Mouse (Mus musculus) frontal cortex, adult 2 months (tissue): ENCODE results near the gene Raet1e. TPM values are rescaled to one million over a fixed set of nuclear protein-coding genes. Genes with fewer than 3 reads are reported as not detected.
"Not testable (repeated sequence)": the region's sequence is repeated elsewhere in the genome, so short reads cannot be mapped to it uniquely, and the experiment has no call there.

Experiments used
- DNase-seq, 2 experiments: peaks; one replicate each; pipeline ENCODE4 v3.0.0; 2022; ENCODE audit warnings: low spot score in 1 of 2; ENCODE audit errors: extremely low spot score in 1 of 2
- polyA plus RNA-seq: library from polyadenylated mRNA; depleted of rRNA; stranded (reverse); fragments of >200 nt; gene quantifications from 2 replicates; pipeline ENCODE4 v1.2.3, GENCODE M21; 2012

The Raet1e gene
- polyA plus RNA-seq, 1 experiment, result not detected

DNA sequence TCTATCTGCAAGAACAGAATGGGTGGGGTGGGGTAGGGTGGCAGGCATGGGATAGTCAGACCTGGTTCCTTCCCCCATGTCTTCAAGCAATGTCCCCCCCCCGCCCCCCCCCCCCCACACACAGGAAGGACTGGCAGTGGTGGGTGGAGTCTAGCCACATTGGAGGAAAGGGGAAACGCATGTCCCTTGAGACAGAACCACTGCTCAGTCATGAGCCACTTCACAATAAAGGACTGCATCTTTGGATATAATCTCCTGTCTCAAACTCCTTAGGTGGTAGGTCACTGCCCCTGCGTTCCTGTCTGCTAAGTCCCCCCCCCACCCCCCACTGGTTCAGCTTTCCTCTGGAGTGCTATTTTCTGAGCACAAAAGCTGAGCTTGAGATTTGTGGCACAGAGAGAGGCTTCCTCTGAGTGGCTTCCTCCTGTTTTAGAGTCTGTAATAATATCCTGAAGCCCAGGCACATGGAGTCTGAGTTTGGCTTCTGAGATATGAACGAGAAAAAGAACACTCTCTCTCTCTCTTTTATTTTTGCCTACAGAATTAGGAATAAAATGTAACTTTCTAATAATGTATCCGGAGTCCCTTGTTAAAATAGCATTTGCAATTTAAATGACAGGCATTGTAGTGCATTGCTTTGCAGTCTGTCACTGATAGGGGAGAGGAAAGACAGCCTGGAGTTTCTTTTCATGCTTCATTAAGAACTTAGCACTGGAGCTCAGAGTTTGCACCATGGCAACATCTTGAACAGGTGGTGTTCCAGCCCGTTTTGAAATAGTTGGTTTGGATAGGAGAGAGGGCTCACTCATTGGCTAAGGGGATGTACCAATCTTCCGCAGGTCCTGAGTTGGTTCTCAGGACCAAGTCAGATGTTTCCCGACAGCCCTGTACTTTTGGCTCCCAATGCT is 112.8 kb downstream of the Raet1e start:
- not testable (repeated sequence) for DNase-seq

DNA sequence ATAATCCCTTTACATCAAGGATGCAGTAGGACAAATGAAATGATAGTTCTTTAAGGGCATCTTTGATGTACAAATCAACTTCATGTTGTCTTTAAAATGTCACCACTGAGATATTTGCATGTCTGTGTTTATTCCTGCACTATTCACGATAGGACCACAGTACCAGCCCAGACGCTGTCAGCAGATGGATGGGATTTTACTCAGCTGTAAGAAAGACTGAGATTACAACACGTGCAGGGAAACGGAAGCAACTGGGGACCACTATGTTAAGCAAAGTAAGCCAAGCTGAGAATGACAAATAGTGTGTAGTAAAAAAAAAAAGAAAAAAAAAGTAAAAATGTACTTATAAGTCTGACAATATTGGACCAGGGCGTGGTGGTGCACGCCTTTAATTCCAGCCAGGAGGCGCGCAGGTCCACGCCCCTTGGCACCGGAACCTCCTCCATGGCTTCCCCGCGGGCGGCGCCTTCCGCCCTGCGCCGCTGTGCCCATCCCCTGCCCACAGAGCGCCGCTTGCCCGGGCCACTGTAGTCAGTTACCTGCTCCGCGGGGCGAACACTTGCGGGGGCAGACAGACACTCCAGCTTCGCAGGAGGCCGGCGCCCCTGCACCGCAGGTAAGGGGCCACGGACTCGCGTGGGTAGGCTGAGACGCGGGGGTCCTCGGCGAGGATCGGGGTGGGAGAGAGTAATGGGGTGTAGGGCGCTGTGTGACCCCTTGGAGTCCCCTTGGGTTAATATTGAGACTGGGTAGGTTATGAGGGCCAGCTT is 114.7 kb downstream of the Raet1e start:
- not testable (repeated sequence) for DNase-seq

DNA sequence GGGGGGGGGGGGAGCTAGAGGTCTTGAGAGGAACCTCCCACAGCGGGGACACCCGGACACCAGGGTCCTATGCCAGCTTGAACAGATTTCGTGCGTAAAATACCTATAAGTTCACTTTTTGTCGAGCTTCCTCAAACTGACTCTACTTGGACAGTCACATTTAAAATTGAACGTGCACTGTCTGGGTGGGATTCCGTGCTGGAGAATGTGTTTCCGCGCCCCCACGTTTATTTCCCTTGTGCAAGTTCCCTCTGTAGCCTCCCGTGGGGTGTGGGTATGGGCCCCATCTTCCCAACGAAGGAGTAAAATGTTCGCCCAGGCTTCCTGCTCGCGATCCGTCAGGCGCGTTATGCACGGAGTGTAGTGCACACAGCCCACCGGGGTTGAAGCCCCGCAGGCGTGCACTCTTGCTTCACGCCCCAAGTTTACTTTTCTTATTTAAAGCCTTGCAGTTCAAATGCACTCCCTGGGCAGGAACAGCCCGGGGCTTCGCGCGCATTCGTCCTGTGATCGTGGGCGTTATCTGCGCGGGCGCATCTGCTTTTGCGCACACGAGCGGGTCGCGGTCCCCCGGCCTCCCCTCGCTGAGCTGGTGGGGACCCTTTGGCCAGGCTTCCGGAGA is 115.4 kb downstream of the Raet1e start:
- DNase-seq, result no peak

DNA sequence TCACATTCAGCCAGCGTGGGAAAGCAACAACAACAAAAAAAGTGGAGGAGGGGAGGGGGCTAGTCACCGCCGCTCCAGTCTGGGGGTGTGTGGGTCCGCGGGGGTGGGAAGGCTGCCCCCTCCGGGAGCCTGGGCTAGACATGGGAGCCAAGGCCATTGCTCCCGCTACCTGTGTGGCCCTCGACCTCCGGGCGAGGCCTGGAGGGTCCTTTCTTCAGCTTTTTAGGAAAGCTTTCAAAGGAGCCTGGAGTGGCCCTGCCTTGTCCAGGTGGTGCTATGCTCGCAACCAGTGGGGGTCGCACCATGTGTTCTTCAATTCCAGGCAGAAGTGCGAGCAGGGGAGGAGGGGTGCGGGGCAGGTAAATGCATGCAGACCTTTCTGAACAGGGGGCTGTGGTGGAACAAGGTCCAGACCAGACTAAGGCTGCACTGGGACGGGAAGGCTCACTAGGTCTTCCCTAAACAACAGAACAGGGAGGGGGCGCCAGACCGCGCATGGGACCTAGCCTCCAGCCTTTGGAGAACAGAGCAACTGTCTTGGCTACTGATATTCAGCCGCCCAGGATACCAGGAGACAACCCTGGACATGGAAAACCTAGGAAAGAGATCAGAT is 116.2 kb downstream of the Raet1e start:
- DNase-seq, result no peak

DNA sequence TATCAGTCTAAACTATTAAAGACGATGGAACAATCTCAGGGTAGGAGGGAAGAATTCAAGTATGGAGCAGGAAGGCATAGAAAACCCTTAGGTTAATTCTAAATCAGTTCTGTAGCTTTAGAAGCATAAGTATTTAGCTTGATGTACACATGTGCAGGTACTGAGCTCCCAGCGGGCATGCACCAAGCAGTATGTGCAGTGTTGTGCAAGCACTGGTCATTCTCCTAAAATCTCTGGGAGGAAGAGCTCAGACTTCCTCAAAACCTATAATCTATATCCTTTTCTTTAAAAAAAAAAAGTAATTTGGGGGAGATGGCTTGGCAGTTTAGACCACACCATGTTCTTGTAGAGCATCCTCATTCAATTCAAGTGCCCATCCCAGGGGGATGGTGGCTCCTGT is 120.1 kb downstream of the Raet1e start:
- DNase-seq, result not testable (repeated sequence)

DNA sequence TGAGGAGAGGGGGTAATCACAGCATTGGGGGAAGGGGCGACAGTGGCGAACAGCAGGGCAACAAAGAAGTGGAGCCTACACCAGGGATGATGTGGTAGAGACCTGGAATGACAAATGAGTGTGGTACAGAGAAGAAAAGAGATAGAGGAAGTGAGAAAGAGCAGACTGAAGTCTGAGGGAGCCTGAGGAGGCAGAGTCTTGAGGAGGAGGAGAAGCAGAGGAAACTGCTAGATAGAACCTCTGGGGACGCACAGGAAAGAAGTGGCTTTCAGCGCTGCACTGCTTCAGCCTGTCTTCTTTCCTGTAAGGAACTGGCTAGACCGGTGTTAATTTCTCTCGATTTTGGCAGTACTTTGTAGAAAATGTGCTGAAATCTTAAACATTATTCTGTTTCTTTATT is 124.4 kb downstream of the Raet1e start:
- no peak for DNase-seq

DNA sequence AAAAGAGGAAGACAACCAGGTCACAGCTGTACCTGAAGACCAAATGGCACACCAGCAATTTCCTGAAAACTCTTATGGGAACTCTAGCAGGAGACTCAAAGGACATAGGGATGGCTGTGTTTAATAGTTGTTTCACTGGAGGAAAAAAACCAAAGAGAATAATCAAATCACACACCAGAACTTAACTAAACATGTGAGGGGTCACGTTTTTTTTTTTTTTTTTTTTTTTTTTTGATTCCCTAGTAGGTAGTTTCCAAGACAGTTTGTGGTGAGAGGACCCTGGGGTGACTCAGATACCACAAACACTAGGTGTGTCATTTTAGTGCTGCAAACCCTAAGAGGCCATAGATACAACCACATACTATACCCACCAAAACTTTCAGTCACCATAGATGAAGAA is 137.3 kb downstream of the Raet1e start:
- DNase-seq, result no peak

DNA sequence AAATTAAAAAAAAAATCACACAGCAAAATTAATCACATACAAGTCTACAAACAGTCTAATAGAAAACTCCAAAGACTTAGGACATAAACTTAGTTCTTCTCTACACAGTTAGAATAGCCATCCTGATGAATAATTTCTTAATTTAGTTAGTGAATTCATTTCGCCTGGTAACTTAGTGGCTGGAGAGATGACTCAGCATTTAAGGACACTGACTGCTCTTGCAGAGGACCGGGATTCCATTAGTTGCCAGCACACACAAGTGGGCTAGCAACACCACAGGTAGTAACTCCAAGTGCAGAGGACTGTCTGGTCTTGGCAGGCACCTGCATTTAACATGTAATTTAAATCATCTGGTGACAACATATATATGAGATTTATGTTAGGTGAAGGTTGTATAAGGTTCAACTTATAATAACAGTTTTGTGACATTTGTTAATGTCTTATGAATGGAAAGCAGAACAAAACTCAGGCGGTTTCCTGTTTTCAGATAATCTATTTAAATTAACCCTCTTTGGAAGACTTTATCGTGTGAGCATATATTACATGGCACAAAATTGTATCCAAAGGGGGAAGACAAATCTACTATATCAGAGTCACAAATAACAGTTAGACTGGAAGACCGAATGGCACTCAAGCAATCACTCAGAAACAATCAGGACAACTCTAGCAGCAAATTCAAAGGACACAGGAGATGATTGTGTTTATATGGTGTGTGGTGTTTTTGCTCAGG is 138.8 kb downstream of the Raet1e start:
- DNase-seq, result no peak

DNA sequence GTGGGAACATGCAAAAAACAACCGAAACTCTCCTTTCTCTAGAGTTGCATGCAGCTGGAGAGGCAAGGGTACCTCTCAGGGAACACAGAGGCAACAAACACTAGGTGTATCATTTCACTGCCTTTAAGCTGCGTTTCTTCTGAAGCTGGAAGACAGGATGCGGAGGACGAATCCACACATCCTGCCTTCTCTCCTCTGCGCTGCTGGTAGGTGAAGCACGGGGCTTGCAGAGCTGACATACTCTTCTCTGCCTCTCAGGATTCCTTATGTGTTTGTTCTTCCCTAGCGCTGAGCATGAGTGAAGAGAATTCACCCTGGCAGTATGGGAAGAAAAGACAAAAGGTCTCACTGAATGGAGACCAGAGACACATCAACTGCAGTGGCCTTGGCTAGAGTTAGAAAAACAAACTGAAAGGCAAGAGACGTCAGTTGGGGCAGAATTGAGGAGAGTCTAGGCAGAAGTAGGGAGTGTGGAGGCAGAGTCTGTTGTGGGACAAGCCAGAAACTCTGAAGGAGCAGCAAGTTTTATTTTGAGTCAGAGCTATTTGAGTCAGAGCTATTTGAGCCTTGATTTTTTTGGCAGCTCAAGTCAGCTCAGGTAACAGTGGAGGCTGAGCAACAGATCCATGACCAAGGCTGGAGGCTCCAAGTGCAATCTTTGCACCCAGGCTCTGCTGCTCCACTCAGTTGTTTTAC is 139.5 kb downstream of the Raet1e start:
- no peak for DNase-seq

DNA sequence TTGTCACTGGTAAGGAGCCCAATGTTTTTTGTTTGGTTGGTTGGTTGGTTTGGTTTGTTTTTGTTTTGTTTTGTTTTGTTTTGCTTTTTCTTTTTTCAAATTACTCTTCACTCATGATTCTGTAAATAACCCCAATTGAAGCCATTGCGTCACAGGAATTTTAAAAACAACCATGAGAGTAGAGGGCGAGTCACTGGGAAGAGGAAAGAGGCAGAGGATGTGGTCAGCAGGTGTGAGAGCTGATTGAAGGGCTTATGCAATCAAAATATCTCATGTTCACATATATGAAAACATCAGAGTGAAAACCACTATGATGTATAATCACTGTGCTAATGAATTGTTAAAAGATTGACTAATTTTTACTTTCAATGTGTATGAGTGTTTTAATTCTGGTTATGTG is 141.0 kb downstream of the Raet1e start:
- no peak for DNase-seq

DNA sequence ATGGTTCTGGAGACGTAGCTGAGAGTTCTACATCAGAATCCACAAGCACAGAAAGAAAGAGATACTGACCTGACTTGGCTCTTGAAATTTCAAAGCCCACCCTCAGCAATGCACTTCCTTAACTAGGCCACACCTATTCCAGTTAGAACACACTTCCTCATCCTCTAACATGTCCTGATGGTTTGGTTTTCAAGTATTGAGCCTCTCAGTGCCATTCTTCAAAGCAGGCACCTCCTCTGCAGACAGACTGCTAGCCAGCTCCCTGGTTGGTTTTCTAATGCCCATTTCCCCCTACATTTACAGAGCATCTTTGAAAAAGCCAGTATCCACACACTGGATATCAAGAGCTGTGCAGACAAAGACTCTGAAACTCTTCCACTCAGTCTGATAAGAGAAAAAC is 143.3 kb downstream of the Raet1e start:
- no peak for DNase-seq

DNA sequence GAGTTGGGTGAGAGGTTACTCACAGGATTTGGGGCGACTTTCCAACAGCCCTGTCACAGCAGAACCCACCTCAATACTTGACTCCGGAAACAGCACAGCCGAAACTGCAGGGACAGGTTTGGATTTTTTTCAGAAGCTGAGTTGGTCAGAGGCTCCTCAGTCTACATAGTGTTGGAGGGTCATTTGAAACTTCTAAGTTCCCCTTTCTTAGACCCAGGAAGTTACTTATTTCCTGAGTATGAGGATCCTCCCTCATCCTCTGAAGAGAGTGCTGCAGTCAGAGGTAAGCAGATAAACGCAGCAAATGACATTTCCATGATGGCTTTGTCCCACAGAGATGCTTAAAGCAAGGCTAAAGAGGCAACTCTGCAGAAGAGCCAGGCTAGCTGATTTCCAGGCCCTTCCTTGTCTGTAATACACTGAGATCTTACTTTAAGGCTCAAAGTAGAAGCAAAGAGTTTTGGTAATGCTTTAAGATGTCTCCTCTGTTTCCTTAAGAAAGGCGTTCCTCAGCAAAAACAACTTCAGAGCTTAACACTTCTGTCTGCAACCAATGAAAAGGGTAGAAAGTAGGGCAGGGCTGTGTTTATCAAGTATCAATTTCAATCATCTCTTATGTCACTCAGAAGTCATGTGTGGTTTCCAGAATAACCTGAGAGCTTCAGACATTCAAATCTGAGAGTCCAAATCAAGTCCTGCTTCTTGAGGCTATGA is 144.1 kb downstream of the Raet1e start:
- DNase-seq, result no peak

DNA sequence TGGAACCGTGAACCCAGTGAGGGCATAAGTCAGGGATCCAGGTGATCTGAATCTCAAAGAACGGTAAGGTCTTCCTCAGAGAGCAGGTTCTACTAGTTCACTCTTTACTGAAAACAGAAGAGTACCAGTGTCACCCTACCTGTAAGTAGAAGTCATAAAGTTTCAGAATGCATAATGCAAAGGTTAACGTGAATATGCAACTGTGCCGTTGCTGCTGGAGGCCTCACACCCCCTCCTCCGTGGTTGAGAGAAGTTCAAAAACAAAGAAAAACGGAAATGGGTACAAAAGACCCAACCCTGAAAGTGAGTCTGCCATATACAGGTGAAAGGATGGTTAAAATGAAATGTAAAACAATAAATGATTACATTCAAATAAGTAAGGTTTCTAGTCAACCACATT is 145.4 kb downstream of the Raet1e start:
- DNase-seq, result no peak

DNA sequence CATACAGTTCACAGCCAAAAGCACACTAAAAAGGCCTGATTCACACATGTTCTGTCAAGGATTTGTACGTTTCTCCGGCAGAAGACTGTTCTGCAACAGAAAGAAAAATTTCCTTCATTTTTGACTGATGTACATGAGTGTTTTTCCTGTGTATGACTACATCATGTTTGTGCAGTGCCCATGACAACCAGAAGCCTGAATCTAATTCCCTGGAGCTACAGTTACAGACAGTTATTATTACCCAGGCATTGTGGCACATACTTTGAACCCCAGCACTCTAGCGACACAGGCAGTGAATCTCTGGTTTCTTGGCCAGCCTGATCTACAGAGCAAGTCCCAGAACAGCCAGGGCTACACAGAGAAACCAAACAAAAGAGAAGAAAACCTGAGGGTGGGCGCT is 147.4 kb downstream of the Raet1e start:
- no peak for DNase-seq

DNA sequence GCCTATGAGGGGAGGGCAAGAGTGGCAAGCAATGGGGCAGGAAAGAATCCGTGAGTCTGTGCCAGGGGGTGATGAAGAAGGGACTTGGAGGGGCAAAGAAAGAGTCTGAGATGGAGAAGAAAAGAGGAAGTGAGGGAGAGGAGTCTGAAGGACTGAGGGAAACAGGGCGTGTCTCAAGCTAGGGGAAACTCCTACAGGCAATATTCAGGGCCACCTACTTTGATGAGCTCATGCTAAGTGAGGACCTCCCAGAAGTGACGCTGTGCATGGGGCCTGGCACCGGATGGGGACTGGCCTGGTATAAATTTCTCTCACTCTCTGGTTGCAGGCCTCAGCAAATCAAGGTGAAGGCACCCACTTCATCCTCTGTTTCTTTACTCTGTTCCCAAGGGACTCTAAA is 148.1 kb downstream of the Raet1e start:
- no peak for DNase-seq

DNA sequence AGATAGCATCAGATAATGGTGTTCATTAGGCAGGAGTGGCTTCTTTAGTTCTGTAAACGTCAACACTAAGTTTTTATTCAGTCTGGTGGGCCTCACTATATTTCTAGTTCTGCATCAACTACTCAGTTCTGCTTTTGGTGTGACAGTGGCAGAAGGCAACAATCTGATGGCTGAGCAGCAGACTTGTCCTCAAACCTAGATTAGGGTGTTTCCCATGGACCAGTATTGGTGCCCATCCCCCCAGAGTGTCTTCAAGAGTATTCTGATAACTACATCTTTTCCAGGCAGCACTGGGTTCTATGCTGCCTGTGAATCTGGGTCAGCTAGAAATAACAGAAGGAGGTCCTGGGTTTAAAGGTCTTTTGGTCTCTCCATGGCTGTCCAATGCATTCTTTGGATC is 149.9 kb downstream of the Raet1e start:
- DNase-seq, result no peak

DNA sequence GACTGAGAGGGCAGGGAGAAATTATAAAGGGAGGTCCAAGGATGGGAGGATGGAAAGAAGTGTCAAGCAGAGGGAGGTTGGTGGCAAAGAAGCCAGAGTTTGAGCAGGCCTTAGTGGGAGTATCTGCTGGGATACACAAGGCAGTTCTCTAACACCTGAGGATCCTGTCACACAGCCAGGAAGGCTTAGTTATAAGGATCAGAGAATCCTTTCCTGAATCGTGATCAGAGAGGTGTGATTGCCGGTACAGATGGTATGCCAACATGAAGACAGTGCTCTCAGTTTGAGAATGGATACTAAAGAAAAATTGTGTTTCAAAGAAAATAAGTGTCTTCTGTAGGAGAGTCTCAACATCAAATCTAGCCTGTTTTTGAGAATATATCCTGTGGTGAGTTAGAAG is 164.5 kb downstream of the Raet1e start:
- DNase-seq, result peak in 1 of 2 experiments; percentile 14

DNA sequence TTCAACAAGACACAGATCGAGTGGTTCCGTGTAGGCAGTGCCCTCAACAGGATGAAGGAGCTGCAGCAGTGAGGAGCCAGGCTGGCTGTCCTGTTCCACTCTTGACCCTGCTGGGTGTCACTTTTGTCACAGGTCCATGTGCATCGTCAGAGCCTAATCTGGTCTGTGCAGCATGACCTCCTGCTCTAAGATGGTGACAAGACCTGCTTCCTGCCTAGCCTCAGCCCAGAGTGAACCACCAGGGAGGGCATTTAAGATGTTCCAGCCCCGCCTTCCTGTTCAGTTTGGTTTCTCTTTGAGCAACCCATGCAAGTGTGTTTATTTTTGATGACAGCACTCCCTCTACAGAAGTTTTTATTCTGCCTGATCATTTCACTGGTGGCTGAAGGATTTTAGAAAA is 187.4 kb downstream of the Raet1e start:
- not testable (repeated sequence) for DNase-seq
